Mouse (Mus musculus) layer of hippocampus, postnatal 10 days (tissue): Measurements from ENCODE around the gene Ptgfrn. TPM values are rescaled to one million over a fixed set of nuclear protein-coding genes. Genes with fewer than 3 reads are reported as not detected.

Experiments used
- DNase-seq, 2 experiments: peaks; one replicate each; pipeline ENCODE4 v3.0.0; 2021; ENCODE audit warnings: low spot score in 2 of 2
- total RNA-seq, 2 experiments: library from RNA; stranded (reverse); gene quantifications; 2 replicates each; pipeline ENCODE4 v1.2.3; 2021

The Ptgfrn gene
- total RNA-seq, 2 experiments from 2014 or later: 30.4 to 30.8 TPM

GRCm38 (mm10) chr3:101117386-101117749, 7.3 kb upstream of the Ptgfrn start:
- DNase-seq: no peak

DNA sequence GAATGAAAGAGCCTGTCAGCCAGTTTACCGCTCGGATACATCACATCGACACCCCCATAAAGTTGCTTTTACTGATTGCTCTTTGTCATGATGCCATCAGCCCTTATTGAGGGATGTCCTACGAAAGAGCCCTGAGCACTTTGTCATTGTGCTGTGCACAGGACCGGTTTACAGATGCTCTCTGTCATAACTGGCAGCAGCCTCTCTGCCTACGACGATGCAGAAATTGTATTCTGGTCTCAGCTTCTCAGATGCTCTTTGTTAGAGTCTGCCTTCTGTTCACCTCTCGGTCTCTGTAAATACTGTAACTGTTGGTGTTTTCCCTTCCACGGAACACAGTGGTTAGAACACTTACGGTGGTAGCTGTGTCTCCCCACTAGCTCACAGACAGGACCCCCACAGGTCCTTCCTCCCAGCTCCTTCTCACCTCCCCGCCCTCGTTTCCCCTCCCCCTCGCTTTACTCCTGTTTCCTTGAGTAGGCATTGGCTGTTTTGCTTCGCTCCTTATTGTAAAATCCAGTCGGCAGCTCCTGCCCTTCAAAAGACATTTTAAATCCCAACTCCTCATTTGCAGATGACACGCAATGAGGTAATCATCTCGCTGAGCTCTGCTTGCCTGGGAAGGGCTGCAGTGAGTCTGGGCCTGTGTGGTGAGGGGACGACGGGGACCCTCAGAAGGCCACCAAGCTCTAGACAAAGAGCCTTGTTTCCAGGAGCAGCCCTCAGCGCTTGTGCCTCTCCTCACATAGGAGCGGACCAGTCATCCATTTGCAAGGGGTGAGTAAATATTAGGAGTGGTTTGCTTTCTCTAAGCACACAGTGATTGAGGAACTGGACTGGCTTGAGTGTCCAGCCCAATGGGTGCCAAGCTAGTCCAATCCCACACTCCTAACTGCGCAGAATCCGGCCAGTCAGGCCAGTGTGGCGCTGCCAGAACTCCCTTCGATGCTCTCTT, 6.6 kb upstream of the Ptgfrn start:
- no peak for DNase-seq

GRCm38 (mm10) chr3:101112518-101112894, 2.4 kb upstream of the Ptgfrn start:
- DNase-seq: no peak

- no peak for DNase-seq
Measured at GRCm38 (mm10) chr3:101111848-101112517, 1.9 kb upstream of the Ptgfrn start.

DNA sequence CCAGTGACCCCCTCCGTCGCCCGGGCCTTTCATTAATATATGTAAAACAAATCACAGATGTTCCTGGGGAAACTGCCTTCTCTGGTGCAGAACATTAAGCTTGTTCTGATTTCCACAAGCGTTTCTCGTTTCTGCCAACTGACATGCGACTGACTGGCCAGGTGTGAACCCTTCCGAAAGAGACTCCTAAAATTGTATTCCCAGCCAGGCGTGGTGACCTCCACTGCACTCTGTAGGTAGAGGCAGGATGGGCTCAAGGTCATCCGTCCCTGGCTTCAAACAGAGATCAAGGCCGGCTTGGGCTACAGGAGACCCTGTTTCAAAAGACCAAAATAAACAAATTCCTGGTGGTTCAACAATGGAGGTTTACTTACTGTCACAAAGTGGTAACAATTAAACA, 1.2 kb upstream of the Ptgfrn start:
- no peak for DNase-seq

- DNase-seq: no peak
Measured at GRCm38 (mm10) chr3:101110838-101111103, 693 bp upstream of the Ptgfrn start.

- DNase-seq: peak in 1 of 2 experiments; percentile 42
Measured at GRCm38 (mm10) chr3:101109558-101110021, 488 bp downstream of the Ptgfrn start.

DNA sequence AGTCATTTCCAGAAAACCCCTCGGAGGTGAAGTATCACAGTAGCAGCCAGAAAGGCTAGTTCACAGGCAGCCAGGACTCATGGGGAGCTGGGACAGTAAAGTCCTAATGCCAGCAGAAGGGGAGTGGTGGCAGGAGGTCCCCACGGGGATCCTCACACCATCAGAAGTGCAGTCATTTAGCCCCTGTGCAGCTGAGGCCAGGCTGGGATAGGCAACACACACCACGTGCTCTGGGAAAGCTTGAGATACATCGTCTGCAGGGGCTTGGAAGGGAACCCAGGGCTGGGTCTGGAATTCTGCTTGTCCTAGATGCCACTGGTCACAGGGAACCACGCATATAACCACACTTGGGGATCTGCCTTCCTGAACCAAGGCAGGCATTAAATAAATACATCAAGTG, 1.2 kb downstream of the Ptgfrn start:
- no peak for DNase-seq

DNA sequence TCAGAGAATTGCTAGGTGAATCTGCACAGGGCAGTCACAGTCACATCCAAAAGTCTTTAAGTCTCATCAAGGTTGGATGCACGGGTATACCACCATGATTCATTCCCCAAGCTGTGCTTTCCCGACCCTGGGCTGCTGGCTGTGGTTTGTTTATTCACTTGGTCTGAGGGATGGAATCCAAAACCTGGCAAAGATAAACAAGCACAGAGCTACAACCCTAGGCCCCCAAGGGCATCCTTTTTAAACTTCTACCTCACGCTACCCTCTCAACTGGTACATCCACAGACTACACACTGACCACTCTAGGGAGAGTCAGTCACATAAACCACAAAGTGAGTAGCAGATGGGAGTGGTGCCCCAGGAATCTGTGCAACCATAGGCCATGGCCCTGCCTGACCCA, 1.8 kb downstream of the Ptgfrn start:
- no peak for DNase-seq

DNA sequence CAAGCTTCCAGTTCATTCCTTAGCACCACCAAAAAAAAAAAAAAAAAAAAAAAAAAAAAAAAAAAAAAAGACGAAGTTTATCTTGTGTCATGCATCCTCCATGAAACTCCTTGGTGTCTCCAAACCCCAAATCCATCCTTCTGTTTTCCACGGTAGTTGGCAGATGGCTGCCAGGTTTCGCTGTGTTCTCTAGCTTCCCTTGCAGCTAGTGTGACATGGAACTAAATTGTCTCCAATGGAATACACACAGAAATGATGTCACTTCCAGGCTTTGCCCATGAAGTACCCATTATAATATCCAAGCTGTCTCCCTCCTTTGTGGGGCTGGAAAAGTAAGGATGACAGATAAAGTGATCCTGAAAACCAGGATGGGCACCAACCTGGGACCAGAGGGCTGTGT, 3.8 kb downstream of the Ptgfrn start:
- DNase-seq: no peak

GRCm38 (mm10) chr3:101105486-101105885, 4.6 kb downstream of the Ptgfrn start:
- no peak for DNase-seq

- DNase-seq: no peak
Measured at GRCm38 (mm10) chr3:101104883-101105282, 5.2 kb downstream of the Ptgfrn start.

GRCm38 (mm10) chr3:101103770-101104169, 6.3 kb downstream of the Ptgfrn start:
- no peak for DNase-seq

GRCm38 (mm10) chr3:101102106-101102505, 8.0 kb downstream of the Ptgfrn start:
- no peak for DNase-seq

DNA sequence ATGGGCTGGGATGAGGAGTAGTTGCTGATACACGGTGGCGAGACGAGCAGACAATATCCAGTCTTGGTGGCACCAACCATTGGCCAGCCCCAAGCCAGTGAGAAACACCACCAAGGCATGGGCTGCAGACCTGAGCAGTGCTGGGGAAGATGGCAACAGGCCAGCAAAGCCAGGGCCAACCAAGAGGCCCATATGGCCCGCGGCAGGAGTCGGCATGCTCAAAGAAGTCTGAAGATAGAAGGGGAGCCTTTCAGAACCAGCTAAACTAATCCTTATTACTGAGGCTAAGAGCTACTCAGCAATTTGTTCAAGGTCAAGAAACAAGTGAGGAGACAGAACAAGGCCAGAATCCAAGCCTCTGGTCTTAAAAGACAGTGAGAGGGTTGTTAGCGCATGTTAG, 8.9 kb downstream of the Ptgfrn start:
- DNase-seq: no peak

DNA sequence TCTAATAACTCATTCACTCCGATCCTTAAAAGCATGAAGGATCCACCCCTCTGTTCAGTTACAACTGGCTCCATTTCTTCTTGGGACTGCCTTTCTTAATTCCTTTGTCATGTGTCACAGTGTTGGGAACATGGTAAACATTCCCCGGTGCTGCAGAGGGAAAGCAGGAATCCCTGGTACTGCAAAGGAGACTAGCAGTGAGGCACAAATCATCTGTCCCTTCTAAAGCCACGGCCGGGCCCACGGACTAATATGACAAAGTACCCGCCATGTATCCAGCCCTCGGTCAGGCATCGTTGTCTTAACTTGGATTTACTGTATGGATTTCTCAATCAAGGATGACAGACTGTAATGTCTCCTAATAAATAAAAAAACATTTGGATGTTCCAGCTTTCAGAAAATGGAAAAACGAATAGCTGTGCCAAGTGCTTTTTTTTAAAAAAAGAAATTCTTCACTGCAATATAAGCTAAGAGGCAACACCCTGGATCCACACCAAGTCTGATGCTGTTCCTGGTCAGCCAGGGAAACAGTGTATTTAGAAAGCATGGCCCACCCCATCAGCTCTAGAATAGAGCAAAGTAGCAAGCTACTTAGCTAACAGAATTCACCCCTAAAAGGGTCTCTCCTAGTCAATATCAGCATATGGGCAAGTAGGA, 10.2 kb downstream of the Ptgfrn start:
- DNase-seq: no peak

GRCm38 (mm10) chr3:101098073-101098472, 12.0 kb downstream of the Ptgfrn start:
- no peak for DNase-seq

DNA sequence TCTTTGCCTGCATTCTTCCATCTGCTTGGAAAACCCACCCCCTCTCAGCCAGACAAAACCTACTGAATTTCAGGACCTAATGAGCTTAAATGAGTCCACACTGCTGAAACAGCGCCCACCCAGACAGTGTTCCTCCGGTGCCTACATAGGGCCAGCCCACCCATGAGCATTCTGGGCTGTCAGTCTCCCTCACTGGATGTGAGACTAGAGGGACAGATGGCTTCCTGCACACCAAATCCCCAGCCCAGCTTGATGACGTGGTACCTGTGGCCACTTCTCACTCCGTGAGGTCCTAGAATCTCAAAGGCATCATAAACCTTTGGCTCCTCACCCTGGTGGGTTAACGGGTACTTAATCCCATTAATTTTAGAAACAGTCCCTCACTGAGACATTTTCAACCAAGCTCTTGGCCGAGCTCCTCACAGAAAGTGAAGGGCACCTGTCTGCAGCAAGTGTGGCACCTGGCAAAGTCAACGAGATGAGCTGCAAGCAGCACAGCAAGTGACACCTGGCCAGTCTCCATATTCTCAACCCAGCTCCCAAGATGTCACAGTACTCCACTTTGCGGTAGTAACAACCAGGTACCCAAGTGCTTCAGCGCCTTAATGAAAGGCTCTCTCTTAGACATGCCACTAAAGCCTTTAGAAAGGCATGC, 12.8 kb downstream of the Ptgfrn start:
- DNase-seq: no peak

- no peak for DNase-seq
Measured at GRCm38 (mm10) chr3:101095761-101096449, 14.2 kb downstream of the Ptgfrn start.

- no peak for DNase-seq
Measured at GRCm38 (mm10) chr3:101092202-101092601, 17.9 kb downstream of the Ptgfrn start.
